Mouse (Mus musculus): ENCODE measurements around the gene Lcn2.

DNA sequence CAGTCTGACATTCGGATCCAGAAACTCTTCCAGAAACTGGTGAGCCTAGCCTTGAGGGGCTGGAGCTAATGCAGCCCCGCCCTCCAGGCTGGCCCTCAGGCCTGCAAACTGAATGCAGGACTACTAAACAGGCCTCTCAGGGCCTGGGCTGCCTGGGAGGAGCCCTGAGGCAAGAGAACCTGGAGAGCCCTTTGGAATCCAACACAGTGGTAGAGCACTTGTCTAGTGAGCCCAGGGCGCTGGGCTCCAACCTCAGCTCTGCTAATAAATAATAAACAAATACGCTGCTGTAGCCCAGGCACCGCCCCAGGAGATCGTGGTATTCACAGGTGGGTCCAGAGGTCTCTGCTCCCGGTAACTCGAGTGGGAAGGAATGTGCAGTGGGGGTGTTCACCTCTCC lies 2.8 kb upstream of the Lcn2 start:
- TF ChIP-seq POLR2A (IDR thresholded peaks at IDR 0.05; ENCODE audit: extremely low read depth, insufficient read depth, low read length) (no peak), CTCF (IDR thresholded peaks at IDR 0.05; ENCODE audit: extremely low read depth, insufficient read depth, low read length) (no peak)
